Mouse (Mus musculus) midbrain, embryonic 11.5 days (tissue): ENCODE measurements around the gene Bsn. TPM values are rescaled to one million over a fixed set of nuclear protein-coding genes. Genes with fewer than 3 reads are reported as not detected.

ENCODE experiments used
- ATAC-seq: fragments of 200-750 bp; cut with Nextera tagmentation; 2 replicates; pipeline ENCODE4 v1.8.0; 2017; ENCODE audit warnings: moderate TSS enrichment, moderate library complexity; ENCODE audit not compliant: low FRiP score
- DNase-seq: peaks from one replicate; pipeline ENCODE4 v3.0.0; 2015; ENCODE audit warnings: low spot score; ENCODE audit errors: missing footprints
- H3K27ac ChIP-seq: fragments of 300-500 bp; sonication (generic); 2 replicates; pipeline ENCODE4 v1.5.1; 2014; ENCODE audit warnings: low read depth, low read length
- H3K27me3 ChIP-seq: fragments of 300-500 bp; sonication (generic); 2 replicates; pipeline ENCODE4 v1.6.1; 2014; ENCODE audit warnings: mild to moderate bottlenecking, low read length, moderate library complexity, mixed read lengths; ENCODE audit not compliant: control insufficient read depth, insufficient read depth
- H3K36me3 ChIP-seq: fragments of 300-500 bp; sonication (generic); 2 replicates; pipeline ENCODE4 v1.6.1; 2014; ENCODE audit warnings: mild to moderate bottlenecking, low read length, moderate library complexity, mixed read lengths; ENCODE audit not compliant: control insufficient read depth, insufficient read depth
- H3K4me1 ChIP-seq: fragments of 300-500 bp; sonication (generic); 2 replicates; pipeline ENCODE4 v1.6.1; 2014; ENCODE audit warnings: low read length; ENCODE audit not compliant: control insufficient read depth, insufficient read depth
- H3K4me2 ChIP-seq: fragments of 300-500 bp; sonication (generic); 2 replicates; pipeline ENCODE4 v1.6.1; 2014; ENCODE audit warnings: mild to moderate bottlenecking, moderate library complexity
- H3K4me3 ChIP-seq: fragments of 300-500 bp; sonication (generic); 2 replicates; pipeline ENCODE4 v1.5.1; 2014; ENCODE audit warnings: low read depth, low read length
- H3K9ac ChIP-seq: fragments of 300-500 bp; sonication (generic); 2 replicates; pipeline ENCODE4 v1.6.1; 2014; ENCODE audit warnings: low read length
- H3K9me3 ChIP-seq: fragments of 300-500 bp; sonication (generic); 2 replicates; pipeline ENCODE4 v1.6.1; 2016; ENCODE audit warnings: low read length; ENCODE audit not compliant: control insufficient read depth
- WGBS: fragments of 180-500 bp; shearing (Covaris S2); extraction: QIAGEN DNeasy Blood & Tissue Kit; methylation state at CpG from one replicate; pipeline ENCODE4 v1.1.7; 2014; 5-methylcytosine and 5-hydroxymethylcytosine counted together
- polyA plus RNA-seq: library from polyadenylated mRNA; unstranded; fragments of >200 nt; fragmentation: Nextera tagmentation; extraction: Ambion mirVana; gene quantifications from 2 replicates; pipeline ENCODE4 v1.2.1, GENCODE M21; 2014

Gene Bsn
- polyA plus RNA-seq, 1 experiment from 2014 or later = 2.4 TPM

- no peaks in the 10 kb centered on the region for H3K27me3 ChIP-seq
- H3K4me3 ChIP-seq = no peak overlapping the region
- no peak overlapping the region for H3K27ac ChIP-seq
- DNase-seq (no peak), ATAC-seq (no peak)
- H3K4me2 ChIP-seq = no peak overlapping the region
- H3K4me1 ChIP-seq = peaks cover 8% of the 10 kb centered on the region
- no peaks in the 10 kb centered on the region for H3K9me3 ChIP-seq
- H3K36me3 ChIP-seq = no peaks in the 10 kb centered on the region
- 34% methylated on average over 6 of the region's 6 CpGs for WGBS
- no peak overlapping the region for H3K9ac ChIP-seq
Observed at GRCm38 (mm10) chr9:108187616-108188015, 2.6 kb downstream of the Bsn start.

GRCm38 (mm10) chr9:108185786-108186185, 4.4 kb downstream of the Bsn start:
- peak; percentile 64 for DNase-seq
- WGBS = 81% methylated on average over 8 of the region's 8 CpGs
- no peak overlapping the region for H3K27ac ChIP-seq
- no peak overlapping the region for H3K9ac ChIP-seq
- no peaks in the 10 kb centered on the region for H3K36me3 ChIP-seq
- peaks cover 8% of the 10 kb centered on the region for H3K4me1 ChIP-seq
- H3K9me3 ChIP-seq = no peaks in the 10 kb centered on the region
- H3K4me2 ChIP-seq = no peak overlapping the region
- H3K27me3 ChIP-seq = no peaks in the 10 kb centered on the region
- no peak for ATAC-seq
- no peak overlapping the region for H3K4me3 ChIP-seq

- Histone ChIP-seq H3K9ac (no peak overlapping the region), H3K27me3 (no peaks in the 10 kb centered on the region), H3K36me3 (no peaks in the 10 kb centered on the region), H3K27ac (no peak overlapping the region), H3K4me3 (no peak overlapping the region), H3K4me2 (no peak overlapping the region), H3K4me1 (no peaks in the 10 kb centered on the region), H3K9me3 (no peaks in the 10 kb centered on the region)
- DNase-seq (peak; percentile 51), ATAC-seq (no peak)
- WGBS = 94% methylated on average over 19 of the region's 19 CpGs
Observed at GRCm38 (mm10) chr9:108183531-108183994, 6.6 kb downstream of the Bsn start.

GRCm38 (mm10) chr9:108182806-108183506, 7.2 kb downstream of the Bsn start:
- no peak for DNase-seq
- WGBS = 74% methylated on average over 11 of the region's 11 CpGs

GRCm38 (mm10) chr9:108178391-108178790, 11.8 kb downstream of the Bsn start:
- 72% methylated on average over 5 of the region's 5 CpGs for WGBS
- Histone ChIP-seq H3K27me3 (no peaks in the 10 kb centered on the region), H3K9me3 (no peaks in the 10 kb centered on the region), H3K4me3 (no peak overlapping the region), H3K4me1 (no peaks in the 10 kb centered on the region), H3K9ac (no peak overlapping the region), H3K27ac (no peak overlapping the region), H3K36me3 (no peaks in the 10 kb centered on the region), H3K4me2 (no peak overlapping the region)
- ATAC-seq (no peak), DNase-seq (no peak)

More at GRCm38 (mm10) chr9:108182806-108183506, 7.2 kb downstream of the Bsn start:
- H3K4me3 ChIP-seq = no peak overlapping the region
- no peaks in the 10 kb centered on the region for H3K9me3 ChIP-seq
- ATAC-seq = no peak
- no peak overlapping the region for H3K4me2 ChIP-seq
- H3K9ac ChIP-seq = no peak overlapping the region
- no peaks in the 10 kb centered on the region for H3K27me3 ChIP-seq
- H3K36me3 ChIP-seq = no peaks in the 10 kb centered on the region
- H3K4me1 ChIP-seq = no peaks in the 10 kb centered on the region
- no peak overlapping the region for H3K27ac ChIP-seq

GRCm38 (mm10) chr9:108175116-108175838, 14.9 kb downstream of the Bsn start:
- no peak overlapping the region for H3K4me3 ChIP-seq
- 85% methylated on average over 19 of the region's 19 CpGs for WGBS

DNA sequence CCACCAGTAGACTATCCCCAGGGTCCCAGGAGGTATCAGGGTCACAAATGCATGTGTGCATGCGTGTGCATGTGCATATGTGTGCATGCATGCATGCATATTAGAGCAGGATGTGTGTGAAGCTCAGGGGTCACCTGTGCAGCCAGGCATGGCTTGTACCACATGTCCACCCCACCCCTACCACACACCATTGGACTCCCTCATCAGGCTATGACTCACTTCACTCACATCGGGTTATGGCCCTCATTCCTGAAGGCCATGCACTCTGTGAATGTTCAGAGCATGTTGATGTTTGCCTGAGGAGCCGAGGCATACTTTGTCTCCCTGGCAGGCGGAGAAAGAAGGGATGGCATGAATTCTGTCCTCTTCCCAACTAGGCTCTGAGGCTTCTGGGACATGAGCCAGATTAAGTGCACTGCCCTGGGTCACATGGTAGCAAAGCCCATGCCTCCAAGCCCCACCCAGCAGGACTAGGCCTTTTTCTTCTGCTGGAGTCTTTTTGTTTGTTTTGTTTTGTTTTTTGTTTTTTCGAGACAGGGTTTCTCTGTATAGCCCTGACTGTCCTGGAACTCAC, 17.3 kb downstream of the Bsn start:
- 84% methylated on average over 5 of the region's 5 CpGs for WGBS
- Histone ChIP-seq H3K27ac (no peak overlapping the region), H3K27me3 (no peaks in the 10 kb centered on the region), H3K4me2 (no peak overlapping the region), H3K9ac (no peak overlapping the region), H3K36me3 (no peaks in the 10 kb centered on the region), H3K4me1 (no peaks in the 10 kb centered on the region), H3K4me3 (no peak overlapping the region), H3K9me3 (no peaks in the 10 kb centered on the region)
- ATAC-seq (no peak), DNase-seq (no peak)

More at GRCm38 (mm10) chr9:108175116-108175838, 14.9 kb downstream of the Bsn start:
- no peaks in the 10 kb centered on the region for H3K9me3 ChIP-seq
- no peak overlapping the region for H3K4me2 ChIP-seq
- no peak overlapping the region for H3K9ac ChIP-seq
- H3K36me3 ChIP-seq = no peaks in the 10 kb centered on the region
- DNase-seq (peak; percentile 72), ATAC-seq (no peak)
- H3K27me3 ChIP-seq = no peaks in the 10 kb centered on the region
- H3K4me1 ChIP-seq = no peaks in the 10 kb centered on the region
- no peak overlapping the region for H3K27ac ChIP-seq

DNA sequence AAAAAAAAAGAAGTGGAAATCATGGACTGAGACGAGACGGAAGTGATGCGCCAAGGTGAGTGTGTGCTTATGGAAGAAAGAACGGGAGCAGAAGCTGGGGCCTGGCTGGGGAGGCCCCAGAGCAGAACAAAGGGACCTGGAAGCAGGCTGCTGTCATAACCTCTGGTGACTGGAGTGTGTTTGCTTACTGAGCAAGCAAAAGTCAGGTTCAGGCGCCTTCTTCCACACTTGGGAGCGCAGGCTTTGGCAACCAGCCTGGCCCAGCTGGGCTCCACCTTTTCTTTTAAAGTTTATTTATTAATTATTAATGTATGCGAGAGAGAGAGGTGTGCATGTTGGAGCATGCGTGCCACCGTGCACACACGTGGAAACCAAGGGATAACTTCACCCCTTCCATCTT, 20.4 kb downstream of the Bsn start:
- no peak overlapping the region for H3K4me3 ChIP-seq
- H3K4me1 ChIP-seq = no peaks in the 10 kb centered on the region
- H3K4me2 ChIP-seq = no peak overlapping the region
- 85% methylated on average over 10 of the region's 10 CpGs for WGBS
- H3K36me3 ChIP-seq = no peaks in the 10 kb centered on the region
- ATAC-seq (no peak), DNase-seq (no peak)
- H3K27ac ChIP-seq = no peak overlapping the region
- no peak overlapping the region for H3K9ac ChIP-seq
- no peaks in the 10 kb centered on the region for H3K9me3 ChIP-seq
- H3K27me3 ChIP-seq = no peaks in the 10 kb centered on the region

- Histone ChIP-seq H3K4me1 (no peaks in the 10 kb centered on the region), H3K36me3 (no peaks in the 10 kb centered on the region), H3K4me2 (no peak overlapping the region), H3K27me3 (no peaks in the 10 kb centered on the region), H3K9ac (no peak overlapping the region), H3K4me3 (no peak overlapping the region), H3K9me3 (no peaks in the 10 kb centered on the region), H3K27ac (no peak overlapping the region)
- ATAC-seq (no peak), DNase-seq (no peak)
- 26% methylated on average over 8 of the region's 8 CpGs for WGBS
Observed at GRCm38 (mm10) chr9:108165143-108165542, 25.0 kb downstream of the Bsn start.
